Mouse (Mus musculus) hindbrain, embryonic 13.5 days (tissue): ENCODE measurements around the gene Ccdc114. TPM values are rescaled to one million over a fixed set of nuclear protein-coding genes. Genes with fewer than 3 reads are reported as not detected.

Source experiments
- polyA plus RNA-seq: library from polyadenylated mRNA; unstranded; fragments of >200 nt; fragmentation: Nextera tagmentation; extraction: Ambion mirVana; gene quantifications from 2 replicates; pipeline ENCODE4 v1.2.1, GENCODE M21; 2015

The Ccdc114 gene
- polyA plus RNA-seq, 1 experiment from 2014 or later: 7.6 TPM

Other genes starting within 250 kb of the Ccdc114 start
- gene Ntn5, start 240.1 kb upstream of the Ccdc114 start, polyA plus RNA-seq: 2.3 and 2.6 TPM in 2 replicates
- gene Sec1, start 229.7 kb upstream of the Ccdc114 start, polyA plus RNA-seq: 0.40 and 0.86 TPM in 2 replicates
- 38.5 and 41.6 TPM in 2 replicates for gene Car11, start 224.2 kb upstream of the Ccdc114 start, polyA plus RNA-seq
- 2.9 and 3.6 TPM in 2 replicates for gene Dbp, start 219.0 kb upstream of the Ccdc114 start, polyA plus RNA-seq
- 626 and 633 TPM in 2 replicates for gene Rpl18, start 208.6 kb upstream of the Ccdc114 start, polyA plus RNA-seq
- 24.1 and 25.0 TPM in 2 replicates for gene Sphk2, start 206.1 kb upstream of the Ccdc114 start, polyA plus RNA-seq
- 0.48 and 0.83 TPM in 2 replicates for gene Fam83e, start 202.9 kb upstream of the Ccdc114 start, polyA plus RNA-seq
- gene Spaca4, start 198.3 kb upstream of the Ccdc114 start, polyA plus RNA-seq: not detected in 2 replicates
- 21.1 and 22.8 TPM in 2 replicates for gene Lmtk3, start 140.3 kb upstream of the Ccdc114 start, polyA plus RNA-seq
- 5.2 and 5.3 TPM in 2 replicates for gene Sult2b1, start 139.4 kb upstream of the Ccdc114 start, polyA plus RNA-seq
- gene Cyth2, start 109.5 kb upstream of the Ccdc114 start, polyA plus RNA-seq: 327 and 333 TPM in 2 replicates
- gene Kcnj14, start 99.3 kb upstream of the Ccdc114 start, polyA plus RNA-seq: 0.50 and 0.81 TPM in 2 replicates
- 37.5 and 40.3 TPM in 2 replicates for gene Grwd1, start 93.1 kb upstream of the Ccdc114 start, polyA plus RNA-seq
- 40.6 and 45.7 TPM in 2 replicates for gene Kdelr1, start 51.3 kb upstream of the Ccdc114 start, polyA plus RNA-seq
- 1.5 and 1.6 TPM in 2 replicates for gene Grin2d, start 45.7 kb upstream of the Ccdc114 start, polyA plus RNA-seq
- gene Syngr4, start 27.4 kb upstream of the Ccdc114 start, polyA plus RNA-seq: 0.17 and 0.36 TPM in 2 replicates
- 6.2 and 6.6 TPM in 2 replicates for gene Tmem143, start 27.1 kb upstream of the Ccdc114 start, polyA plus RNA-seq
- 33.7 and 45.9 TPM in 2 replicates for gene Emp3, start 2.7 kb upstream of the Ccdc114 start, polyA plus RNA-seq
- gene Abcc6, start 106.2 kb downstream of the Ccdc114 start, polyA plus RNA-seq: 0.23 and 0.40 TPM in 2 replicates
- gene Nomo1, start 109.6 kb downstream of the Ccdc114 start, polyA plus RNA-seq: 37.2 and 37.7 TPM in 2 replicates
- gene Kcnj11, start 176.7 kb downstream of the Ccdc114 start, polyA plus RNA-seq: 0.88 and 1.6 TPM in 2 replicates